In genomic region chr2:114611576-114611975, GRCm38 (mm10) we compare ENCODE assay signal across 18 mouse cellular contexts. TPM values are rescaled to one million over a fixed set of nuclear protein-coding genes. Genes with fewer than 3 reads are reported as not detected.
DNase-seq lines count a peak whose midpoint lies in the region; ATAC-seq and TF ChIP-seq lines count a peak whose summit lies in the region.
"Had no signal": no experiment of that assay in that cellular context is flagged by ENCODE, and none has a peak within 500 bp of the region (broad histone marks: within the 10 kb centered on the region; RNA-seq: fewer than 3 reads in every experiment).

No protein-coding gene starts in this region.

- H3K9me3 ChIP-seq in midbrain, embryonic 11.5 days (ENCODE audit: control insufficient read depth, low read length) = no peaks in the 10 kb centered on the region
- H3K9me3 ChIP-seq in midbrain, postnatal 0 days (ENCODE audit: low read length) = no peaks in the 10 kb centered on the region
- H3K9me3 ChIP-seq in embryonic facial prominence, embryonic 10.5 days = no peaks in the 10 kb centered on the region
- H3K9me3 ChIP-seq in hindbrain, embryonic 12.5 days (replicated peaks) = no peaks in the 10 kb centered on the region

- H3K27ac ChIP-seq in midbrain, embryonic 11.5 days (ENCODE audit: low read depth, low read length) = no peak overlapping the region
- H3K27ac ChIP-seq in midbrain, postnatal 0 days (ENCODE audit: low read depth, low read length) = no peak overlapping the region
- H3K27ac ChIP-seq in embryonic facial prominence, embryonic 10.5 days (replicated peaks) = no peak overlapping the region
- no peak overlapping the region for H3K27ac ChIP-seq in hindbrain, embryonic 12.5 days
- H3K27ac ChIP-seq: stomach, postnatal 0 days had no signal

- H3K4me3 ChIP-seq in midbrain, embryonic 11.5 days (ENCODE audit: low read depth, low read length) = no peak overlapping the region
- no peak overlapping the region for H3K4me3 ChIP-seq in midbrain, postnatal 0 days (ENCODE audit: low read depth, low read length)
- no peak overlapping the region for H3K4me3 ChIP-seq in embryonic facial prominence, embryonic 10.5 days
- no peak overlapping the region for H3K4me3 ChIP-seq in hindbrain, embryonic 12.5 days

- no peak for TF ChIP-seq CTCF in midbrain, postnatal 0 days (IDR thresholded peaks at IDR 0.05)

- no peak overlapping the region for H3K9ac ChIP-seq in midbrain, embryonic 11.5 days (ENCODE audit: low read length)
- H3K9ac ChIP-seq in midbrain, postnatal 0 days (replicated peaks; ENCODE audit: low read length, poor library complexity, severe bottlenecking) = no peak overlapping the region
- H3K9ac ChIP-seq in hindbrain, embryonic 12.5 days = no peak overlapping the region

- peak; percentile 73 for ATAC-seq in midbrain, embryonic 11.5 days (ENCODE audit: low FRiP score)
- ATAC-seq in midbrain, postnatal 0 days (ENCODE audit: low FRiP score) = no peak
- peak; percentile 87 for ATAC-seq in hindbrain, embryonic 12.5 days (ENCODE audit: low FRiP score)
- no peak for ATAC-seq in erythroid progenitor cell, adult 5-6 weeks (replicated peaks; ENCODE audit: low FRiP score, poor library complexity, severe bottlenecking)
- ATAC-seq: activated CD4-positive, CD25-positive, alpha-beta regulatory T cell, adult 4 months; intestine, postnatal 0 days had no signal

- DNase-seq in midbrain, embryonic 11.5 days (ENCODE audit: low spot score, missing footprints) = no peak
- DNase-seq in midbrain, postnatal 0 days (ENCODE audit: low spot score) = no peak
- DNase-seq in embryonic facial prominence, embryonic 10.5 days (ENCODE audit: low spot score) = peak; percentile 38
- DNase-seq in retina, embryonic 14.5 days (ENCODE audit: low spot score) = peak; percentile 41
- no peak for DNase-seq in gastrocnemius, adult 18-20 months (ENCODE audit: low spot score)
- DNase-seq: cerebellum, postnatal 14 days; heart, postnatal 14 days; kidney, postnatal 4 days; layer of hippocampus, postnatal 36 days; lung, adult 2 months; spleen, adult 18-20 months; thymus, postnatal 25 days had no signal

- H3K4me2 ChIP-seq in midbrain, embryonic 11.5 days = no peak overlapping the region
- H3K4me2 ChIP-seq in midbrain, postnatal 0 days (ENCODE audit: low read depth, low read length, poor library complexity, severe bottlenecking) = no peak overlapping the region
- no peak overlapping the region for H3K4me2 ChIP-seq in hindbrain, embryonic 12.5 days (replicated peaks)

- no peaks in the 10 kb centered on the region for H3K4me1 ChIP-seq in midbrain, embryonic 11.5 days (ENCODE audit: control insufficient read depth, insufficient read depth, low read length)
- H3K4me1 ChIP-seq in midbrain, postnatal 0 days (ENCODE audit: insufficient read depth, low read length) = no peaks in the 10 kb centered on the region
- peaks cover 11% of the 10 kb centered on the region for H3K4me1 ChIP-seq in embryonic facial prominence, embryonic 10.5 days
- peaks cover 3% of the 10 kb centered on the region for H3K4me1 ChIP-seq in hindbrain, embryonic 12.5 days

- WGBS in midbrain, embryonic 11.5 days = 52% methylated on average over 2 of the region's 2 CpGs
- 57% methylated on average over 2 of the region's 2 CpGs for WGBS in midbrain, postnatal 0 days
- 22% methylated on average over 2 of the region's 2 CpGs for WGBS in embryonic facial prominence, embryonic 10.5 days
- WGBS in hindbrain, embryonic 12.5 days = 40% methylated on average over 2 of the region's 2 CpGs

- H3K36me3 ChIP-seq in midbrain, embryonic 11.5 days (ENCODE audit: control insufficient read depth, insufficient read depth, low read length) = no peaks in the 10 kb centered on the region
- H3K36me3 ChIP-seq in midbrain, postnatal 0 days (ENCODE audit: insufficient read depth, low read length) = no peaks in the 10 kb centered on the region
- no peaks in the 10 kb centered on the region for H3K36me3 ChIP-seq in embryonic facial prominence, embryonic 10.5 days (replicated peaks)
- no peaks in the 10 kb centered on the region for H3K36me3 ChIP-seq in hindbrain, embryonic 12.5 days

- no peaks in the 10 kb centered on the region for H3K27me3 ChIP-seq in midbrain, embryonic 11.5 days (ENCODE audit: control insufficient read depth, insufficient read depth, low read length)
- H3K27me3 ChIP-seq in midbrain, postnatal 0 days (ENCODE audit: insufficient read depth, low read length) = no peaks in the 10 kb centered on the region
- no peaks in the 10 kb centered on the region for H3K27me3 ChIP-seq in embryonic facial prominence, embryonic 10.5 days (replicated peaks; ENCODE audit: low read depth, poor library complexity, severe bottlenecking)
- H3K27me3 ChIP-seq in hindbrain, embryonic 12.5 days = no peaks in the 10 kb centered on the region
- H3K27me3 ChIP-seq: CH12.LX had no signal

RNA-seq across cellular contexts. Expression of gene Dph6, which starts 43.2 kb away (rescaled TPM):
- polyA plus RNA-seq in midbrain, embryonic 11.5 days (2014; fragmentation: Nextera tagmentation; extraction: Ambion mirVana) = 18.1 and 20.6 TPM in 2 replicates
- 11.0 and 14.5 TPM in 2 replicates for total RNA-seq in midbrain, postnatal 0 days (2014; rRNA removed)
- 13.2 and 14.6 TPM in 2 replicates for polyA plus RNA-seq in midbrain, postnatal 0 days (2015; fragmentation: Nextera tagmentation; extraction: Ambion mirVana)
- 23.0 and 24.7 TPM in 2 replicates for polyA plus RNA-seq in embryonic facial prominence, embryonic 10.5 days (2016; fragmentation: Nextera tagmentation; extraction: Ambion mirVana)
- polyA plus RNA-seq in hindbrain, embryonic 12.5 days (2016; fragmentation: Nextera tagmentation; extraction: Ambion mirVana) = 18.5 and 20.1 TPM in 2 replicates
- total RNA-seq in erythroid progenitor cell, adult 5-6 weeks (2015; ENCODE audit: low replicate concordance) = 1.4 and 26.0 TPM in 2 replicates
- 0.53 and 2.2 TPM in 2 replicates for total RNA-seq in erythroid progenitor cell, adult 5-6 weeks (2017; ENCODE audit: low replicate concordance)
- 1 to 10 TPM; 4.2 to 5.1 TPM for total RNA-seq in gastrocnemius, adult 18-20 months (2021)

Comparison
In these comparisons a context has a peak if more than half of its experiments do, and no peak if none do; other contexts are left out.
1. ATAC-seq: peak in midbrain, embryonic 11.5 days (single experiment) and hindbrain, embryonic 12.5 days (single experiment); none in midbrain, postnatal 0 days (single experiment) and erythroid progenitor cell, adult 5-6 weeks (single experiment).
2. DNase-seq: peak in embryonic facial prominence, embryonic 10.5 days (single experiment) and retina, embryonic 14.5 days (single experiment); none in midbrain, embryonic 11.5 days (single experiment), midbrain, postnatal 0 days (single experiment) and gastrocnemius, adult 18-20 months (single experiment).